Mouse (Mus musculus) limb, embryonic 13.5 days (tissue): ENCODE data around the gene Olfr1440. TPM values are rescaled to one million over a fixed set of nuclear protein-coding genes. Genes with fewer than 3 reads are reported as not detected.

ENCODE experiments used
- ATAC-seq: fragments of 200-750 bp; cut with Nextera tagmentation; 2 replicates; pipeline ENCODE4 v1.8.0; 2017; ENCODE audit warnings: low read depth, moderate number of reproducible peaks, moderate TSS enrichment; ENCODE audit not compliant: low FRiP score
- H3K27ac ChIP-seq: fragments of 300-500 bp; sonication (generic); 2 replicates; pipeline ENCODE4 v1.5.1; 2015; ENCODE audit warnings: inconsistent platforms, mild to moderate bottlenecking, moderate library complexity
- H3K27me3 ChIP-seq: fragments of 300-500 bp; sonication (generic); 2 replicates; pipeline ENCODE4 v1.6.1; 2015; ENCODE audit warnings: mild to moderate bottlenecking, inconsistent platforms
- H3K36me3 ChIP-seq: fragments of 300-500 bp; sonication (generic); 2 replicates; pipeline ENCODE4 v1.6.1; 2015; ENCODE audit warnings: inconsistent platforms, mild to moderate bottlenecking, moderate library complexity
- H3K4me1 ChIP-seq: fragments of 300-500 bp; sonication (generic); 2 replicates; pipeline ENCODE4 v1.6.1; 2015; ENCODE audit warnings: inconsistent platforms
- H3K4me2 ChIP-seq: fragments of 300-500 bp; sonication (generic); replicated peaks from 2 replicates; pipeline ENCODE4 v1.6.1; 2015; ENCODE audit warnings: inconsistent platforms, mild to moderate bottlenecking, moderate library complexity
- H3K4me3 ChIP-seq: fragments of 300-500 bp; sonication (generic); 2 replicates; pipeline ENCODE4 v1.5.1; 2015; ENCODE audit warnings: moderate library complexity, mild to moderate bottlenecking, inconsistent platforms
- H3K9ac ChIP-seq: fragments of 300-500 bp; sonication (generic); 2 replicates; pipeline ENCODE4 v1.6.1; 2015; ENCODE audit warnings: mild to moderate bottlenecking, inconsistent platforms
- H3K9me3 ChIP-seq: fragments of 300-500 bp; sonication (generic); 2 replicates; pipeline ENCODE4 v1.6.1; 2016; ENCODE audit warnings: inconsistent platforms
- WGBS: fragments of 180-500 bp; shearing (Covaris S2); methylation state at CpG from one replicate; pipeline ENCODE4 v1.1.7; 2015; 5-methylcytosine and 5-hydroxymethylcytosine counted together
- polyA plus RNA-seq: library from polyadenylated mRNA; unstranded; fragments of >200 nt; fragmentation: Nextera tagmentation; extraction: Ambion mirVana; gene quantifications from 2 replicates; pipeline ENCODE4 v1.2.1, GENCODE M21; 2015

Gene Olfr1440
- polyA plus RNA-seq, 1 experiment from 2014 or later: not detected

DNA sequence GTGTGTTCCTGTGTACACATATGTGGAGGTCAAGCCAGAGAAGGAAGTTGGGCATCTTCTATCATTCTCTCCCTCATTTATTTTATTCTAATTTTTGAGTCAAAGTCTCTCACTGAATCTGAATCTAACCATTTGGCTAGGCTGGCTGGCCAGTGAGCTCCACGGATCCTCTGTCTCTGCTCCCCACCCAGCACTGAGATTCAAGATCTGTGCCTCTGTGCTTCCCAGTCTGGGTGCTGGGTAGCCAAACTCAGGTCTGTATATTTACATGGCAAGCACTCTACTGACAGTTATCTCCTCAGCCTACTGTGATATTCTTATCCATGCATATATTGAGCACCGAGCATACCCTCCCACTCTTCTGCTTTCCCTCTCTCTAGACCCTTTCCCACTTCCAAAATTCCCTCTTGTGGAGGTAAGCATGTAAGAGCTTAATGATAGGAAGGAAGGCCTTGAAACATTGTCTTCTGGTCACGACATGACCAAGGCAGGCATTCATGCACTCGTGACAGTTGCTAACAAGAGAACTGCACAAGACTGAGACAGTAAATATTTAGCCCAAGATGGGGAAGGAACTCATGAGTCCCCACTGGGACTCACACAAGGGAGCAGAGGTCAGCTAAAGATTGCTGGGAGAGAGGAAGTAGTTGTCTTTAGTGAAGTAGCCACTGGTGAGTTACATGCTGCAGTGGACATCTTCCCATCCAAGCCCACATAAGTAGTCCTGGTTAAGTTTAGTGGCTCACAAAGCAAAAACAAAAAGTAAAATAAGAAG is 48.9 kb downstream of the Olfr1440 start:
- Histone ChIP-seq H3K4me2 (no peak overlapping the region), H3K4me1 (no peaks in the 10 kb centered on the region), H3K9ac (no peak overlapping the region), H3K9me3 (no peaks in the 10 kb centered on the region), H3K27me3 (no peaks in the 10 kb centered on the region), H3K36me3 (no peaks in the 10 kb centered on the region), H3K4me3 (no peak overlapping the region), H3K27ac (no peak overlapping the region)
- ATAC-seq: no peak
- WGBS: 84% methylated on average over 4 of the region's 4 CpGs

GRCm38 (mm10) chr19:12439581-12439980 is 52.5 kb downstream of the Olfr1440 start:
- Histone ChIP-seq H3K9me3 (no peaks in the 10 kb centered on the region), H3K4me2 (no peak overlapping the region), H3K27me3 (no peaks in the 10 kb centered on the region), H3K4me3 (no peak overlapping the region), H3K27ac (no peak overlapping the region), H3K4me1 (no peaks in the 10 kb centered on the region), H3K9ac (no peak overlapping the region), H3K36me3 (no peaks in the 10 kb centered on the region)
- no peak for ATAC-seq
- WGBS: 43% methylated on average over 1 of the region's 1 CpGs

GRCm38 (mm10) chr19:12440103-12440725 is 53.1 kb downstream of the Olfr1440 start:
- Histone ChIP-seq H3K9ac (no peak overlapping the region), H3K4me3 (no peak overlapping the region), H3K27me3 (no peaks in the 10 kb centered on the region), H3K36me3 (no peaks in the 10 kb centered on the region), H3K4me1 (no peaks in the 10 kb centered on the region), H3K27ac (no peak overlapping the region), H3K9me3 (no peaks in the 10 kb centered on the region), H3K4me2 (no peak overlapping the region)
- no peak for ATAC-seq
- 75% methylated on average over 5 of the region's 5 CpGs for WGBS

- no peaks in the 10 kb centered on the region for H3K9me3 ChIP-seq
- no peak overlapping the region for H3K9ac ChIP-seq
- WGBS: 74% methylated on average over 4 of the region's 4 CpGs
- no peaks in the 10 kb centered on the region for H3K27me3 ChIP-seq
- H3K4me1 ChIP-seq: no peaks in the 10 kb centered on the region
- no peak overlapping the region for H3K4me2 ChIP-seq
- no peak overlapping the region for H3K4me3 ChIP-seq
- no peak for ATAC-seq
- no peaks in the 10 kb centered on the region for H3K36me3 ChIP-seq
- H3K27ac ChIP-seq: no peak overlapping the region
Observed at GRCm38 (mm10) chr19:12442560-12442959, 55.5 kb downstream of the Olfr1440 start.

DNA sequence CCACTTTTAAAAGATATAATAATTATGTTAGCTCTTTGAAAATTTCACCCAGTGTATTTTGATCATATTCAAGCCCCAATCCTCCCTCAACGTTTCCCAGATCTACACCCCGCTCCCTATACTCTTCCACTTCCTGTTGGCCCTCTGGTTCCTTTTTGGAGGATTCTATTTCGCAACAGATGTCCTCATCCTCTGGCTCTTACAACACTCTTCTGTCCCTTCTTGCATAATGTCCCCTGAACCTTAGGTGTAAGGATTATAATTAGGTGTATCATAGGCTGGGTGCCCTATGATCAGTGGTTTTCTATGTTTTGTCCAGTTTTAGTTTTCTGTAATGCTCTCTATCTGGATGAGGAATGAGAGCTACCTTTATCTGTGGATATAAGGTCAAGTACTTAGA is 57.9 kb downstream of the Olfr1440 start:
- Histone ChIP-seq H3K4me2 (no peak overlapping the region), H3K4me1 (no peaks in the 10 kb centered on the region), H3K36me3 (no peaks in the 10 kb centered on the region), H3K27ac (no peak overlapping the region), H3K27me3 (no peaks in the 10 kb centered on the region), H3K4me3 (no peak overlapping the region), H3K9me3 (no peaks in the 10 kb centered on the region), H3K9ac (no peak overlapping the region)
- WGBS: 78% methylated on average over 3 of the region's 3 CpGs
- no peak for ATAC-seq

Other genes with a start within 250 kb of the Olfr1440 start
- gene Olfr1555-ps1, start 217.2 kb upstream of the Olfr1440 start, polyA plus RNA-seq: not detected in 2 replicates
- gene Olfr1431, start 186.6 kb upstream of the Olfr1440 start, polyA plus RNA-seq: not detected in 2 replicates
- gene Olfr1432, start 154.7 kb upstream of the Olfr1440 start, polyA plus RNA-seq: not detected in 2 replicates
- gene Olfr262, start 145.6 kb upstream of the Olfr1440 start, polyA plus RNA-seq: not detected in 2 replicates
- not detected in 2 replicates for gene Olfr235, start 126.2 kb upstream of the Olfr1440 start, polyA plus RNA-seq
- not detected in 2 replicates for gene Olfr1434, start 107.4 kb upstream of the Olfr1440 start, polyA plus RNA-seq
- not detected in 2 replicates for gene Olfr1436, start 88.1 kb upstream of the Olfr1440 start, polyA plus RNA-seq
- gene Olfr1437, start 62.2 kb upstream of the Olfr1440 start, polyA plus RNA-seq: not detected in 2 replicates
- gene Olfr1438-ps1, start 51.4 kb upstream of the Olfr1440 start, polyA plus RNA-seq: not detected in 2 replicates
- not detected in 2 replicates for gene Olfr1441, start 30.2 kb downstream of the Olfr1440 start, polyA plus RNA-seq
- gene Pfpl, start 40.6 kb downstream of the Olfr1440 start, polyA plus RNA-seq: not detected in 2 replicates
- 0.50 TPM in 2 replicates for gene Mpeg1, start 73.5 kb downstream of the Olfr1440 start, polyA plus RNA-seq
- 5.2 and 5.8 TPM in 2 replicates for gene Dtx4, start 114.2 kb downstream of the Olfr1440 start, polyA plus RNA-seq
- 17.5 and 19.3 TPM in 2 replicates for gene Fam111a, start 158.5 kb downstream of the Olfr1440 start, polyA plus RNA-seq
- gene Gm4952, start 212.7 kb downstream of the Olfr1440 start, polyA plus RNA-seq: 0.15 TPM in 1 of 2 replicates, not detected in the other
- gene Glyat, start 246.0 kb downstream of the Olfr1440 start, polyA plus RNA-seq: not detected in 2 replicates